Mouse (Mus musculus): ENCODE data around the gene Igf1r. TPM values are rescaled to one million over a fixed set of nuclear protein-coding genes. Genes with fewer than 3 reads are reported as not detected.

Gene Igf1r
- polyA plus RNA-seq, 1 experiment = 0.17 TPM

DNA sequence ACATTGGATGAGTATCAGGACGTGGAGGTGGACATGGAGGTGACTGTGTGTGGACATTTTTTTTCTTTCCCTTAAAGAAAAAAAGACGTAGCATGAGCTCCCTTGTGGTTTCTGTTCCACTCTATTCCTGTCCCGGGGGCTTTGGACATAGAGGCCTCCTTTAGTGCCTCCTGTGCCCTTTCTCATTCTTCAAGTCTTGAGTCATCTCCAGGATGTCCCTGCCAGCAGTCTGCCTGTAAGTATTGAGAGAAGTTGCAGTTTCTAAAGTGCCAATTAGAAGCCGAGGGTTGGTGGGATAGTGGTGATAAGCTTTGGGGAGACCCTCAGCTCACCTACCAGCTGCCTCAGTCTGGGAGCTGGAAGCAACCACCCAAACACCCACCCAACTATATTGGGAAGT lies 92.0 kb downstream of the Igf1r start:
- Histone ChIP-seq H3K4me1 (ENCODE audit: control insufficient read depth) (peaks cover 19% of the 10 kb centered on the region), H3K4me3 (replicated peaks) (no peak overlapping the region), H3K9me3 (ENCODE audit: control insufficient read depth, low read length) (no peaks in the 10 kb centered on the region), H3K36me3 (ENCODE audit: control insufficient read depth) (peaks cover 5% of the 10 kb centered on the region), H3K27me3 (ENCODE audit: control insufficient read depth) (no peaks in the 10 kb centered on the region)
- TF ChIP-seq TAL1 (IDR thresholded peaks at IDR 0.05; ENCODE audit: low read length) = no peak
- TF ChIP-seq GATA1 (IDR thresholded peaks at IDR 0.05; ENCODE audit: low read length) = no peak

DNA sequence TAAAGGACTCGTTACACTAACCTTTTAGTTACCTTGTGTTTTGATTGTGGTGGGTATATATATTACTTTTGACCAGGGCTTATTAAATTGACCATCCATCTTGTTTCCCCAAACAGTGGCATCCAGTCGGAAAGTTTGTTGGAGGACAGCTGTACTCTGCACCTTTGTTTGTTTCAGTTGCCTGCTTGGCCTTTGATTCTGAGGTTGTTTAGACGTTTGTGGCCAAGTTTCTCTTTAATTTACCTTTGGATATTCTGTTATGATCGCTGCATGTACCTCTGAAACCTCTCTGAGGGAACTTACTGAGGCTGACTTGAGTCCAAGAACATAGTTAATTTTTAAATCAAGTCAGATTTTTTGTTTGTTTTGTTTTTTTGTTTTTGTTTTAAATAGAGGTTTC lies 94.5 kb downstream of the Igf1r start:
- Histone ChIP-seq H3K4me1 (ENCODE audit: control insufficient read depth) (peaks cover 12% of the 10 kb centered on the region), H3K36me3 (ENCODE audit: control insufficient read depth) (peaks cover 4% of the 10 kb centered on the region), H3K4me3 (replicated peaks) (no peak overlapping the region), H3K9me3 (ENCODE audit: control insufficient read depth, low read length) (no peaks in the 10 kb centered on the region), H3K27me3 (ENCODE audit: control insufficient read depth) (no peaks in the 10 kb centered on the region)
- TF ChIP-seq TAL1 (IDR thresholded peaks at IDR 0.05; ENCODE audit: low read length) (no peak), GATA1 (IDR thresholded peaks at IDR 0.05; ENCODE audit: low read length) (no peak)

DNA sequence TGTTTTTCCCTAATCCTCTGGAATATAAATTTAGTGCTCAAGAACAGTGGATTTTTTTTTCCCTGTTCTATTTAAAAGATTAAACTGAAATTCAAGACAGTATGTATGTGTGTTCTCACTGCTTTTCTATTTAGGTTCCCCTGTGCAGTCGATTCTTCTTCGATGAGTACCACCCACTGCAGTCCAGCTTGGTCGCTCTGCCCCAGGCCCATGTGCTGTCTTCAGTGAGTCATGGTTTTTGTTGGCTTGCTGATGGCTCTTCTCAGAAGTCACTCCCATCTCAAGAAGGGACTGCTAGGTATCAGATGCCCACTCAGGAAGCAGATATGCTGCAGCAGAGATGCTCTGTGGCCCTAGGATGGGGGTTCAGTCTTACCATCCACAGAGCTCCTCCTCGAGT lies 95.9 kb downstream of the Igf1r start:
- Histone ChIP-seq H3K4me3 (replicated peaks) (no peak overlapping the region), H3K4me1 (ENCODE audit: control insufficient read depth) (peaks cover 10% of the 10 kb centered on the region), H3K36me3 (ENCODE audit: control insufficient read depth) (no peaks in the 10 kb centered on the region; the same call in 1 of the 2 replicates), H3K9me3 (ENCODE audit: control insufficient read depth, low read length) (no peaks in the 10 kb centered on the region), H3K27me3 (ENCODE audit: control insufficient read depth) (no peaks in the 10 kb centered on the region)
- TF ChIP-seq TAL1 (IDR thresholded peaks at IDR 0.05; ENCODE audit: low read length) = no peak
- TF ChIP-seq GATA1 (IDR thresholded peaks at IDR 0.05; ENCODE audit: low read length) = no peak

DNA sequence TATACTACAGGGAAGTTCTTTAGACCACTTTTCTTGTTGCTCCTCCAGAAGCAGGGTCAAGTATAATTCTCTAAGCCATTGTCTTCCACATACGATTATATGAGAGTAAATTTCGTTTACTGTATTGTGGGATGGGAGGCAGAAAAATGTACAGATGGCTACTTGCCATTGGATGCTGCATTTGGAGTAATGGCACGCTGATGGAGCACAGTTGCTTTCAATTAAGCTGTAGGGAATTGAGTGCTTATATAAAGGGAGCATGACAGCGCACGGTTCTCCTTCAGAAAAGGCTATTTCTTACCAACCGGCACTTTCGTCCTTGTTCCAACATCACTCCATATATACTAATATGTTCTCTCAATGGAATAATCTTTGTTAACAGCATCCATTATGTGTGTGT lies 96.4 kb downstream of the Igf1r start:
- Histone ChIP-seq H3K36me3 (ENCODE audit: control insufficient read depth) (no peaks in the 10 kb centered on the region; the same call in 1 of the 2 replicates), H3K27me3 (ENCODE audit: control insufficient read depth) (no peaks in the 10 kb centered on the region), H3K4me1 (ENCODE audit: control insufficient read depth) (peaks cover 11% of the 10 kb centered on the region), H3K9me3 (ENCODE audit: control insufficient read depth, low read length) (no peaks in the 10 kb centered on the region), H3K4me3 (replicated peaks) (no peak overlapping the region)
- TF ChIP-seq GATA1 (IDR thresholded peaks at IDR 0.05; ENCODE audit: low read length) = no peak
- no peak for TF ChIP-seq TAL1 (IDR thresholded peaks at IDR 0.05; ENCODE audit: low read length)

DNA sequence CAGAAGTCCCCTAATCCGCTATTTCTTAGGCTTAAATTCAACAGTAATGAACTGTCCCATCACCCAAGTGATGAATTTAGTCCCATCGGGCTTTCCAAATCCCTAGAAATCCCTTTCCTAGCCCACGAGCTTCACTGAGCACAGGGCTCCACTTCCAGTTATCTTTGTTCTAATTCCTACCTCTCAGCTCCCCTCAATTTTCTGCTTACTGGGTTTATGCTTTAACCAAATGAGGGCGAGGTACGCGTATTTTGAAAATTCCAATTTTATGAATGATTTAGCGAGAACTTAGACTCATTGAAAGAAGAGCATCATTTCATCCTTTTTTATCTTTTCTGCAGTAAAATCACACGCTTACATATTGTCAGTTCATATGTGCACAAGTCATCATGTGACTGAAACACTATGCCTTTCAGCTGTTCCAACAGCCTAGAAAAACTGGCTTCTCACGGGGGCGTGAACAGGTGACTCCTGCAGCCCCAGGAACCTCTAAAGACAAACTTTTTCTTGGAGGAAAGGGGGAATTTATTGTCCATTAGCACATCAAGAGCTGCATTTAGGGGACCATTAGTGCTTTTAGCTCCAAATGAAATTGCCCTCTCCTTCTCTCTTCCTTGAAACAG lies 100.5 kb downstream of the Igf1r start:
- peaks cover 12% of the 10 kb centered on the region for H3K4me1 ChIP-seq (ENCODE audit: control insufficient read depth)
- H3K36me3 ChIP-seq (ENCODE audit: control insufficient read depth) = no peaks in the 10 kb centered on the region; the same call in 1 of the 2 replicates
- TF ChIP-seq TAL1 (IDR thresholded peaks at IDR 0.05; ENCODE audit: low read length) (no peak), GATA1 (IDR thresholded peaks at IDR 0.05; ENCODE audit: low read length) (no peak)
- no peak overlapping the region for H3K4me3 ChIP-seq (replicated peaks)
- no peaks in the 10 kb centered on the region for H3K27me3 ChIP-seq (ENCODE audit: control insufficient read depth)
- no peaks in the 10 kb centered on the region for H3K9me3 ChIP-seq (ENCODE audit: control insufficient read depth, low read length)

DNA sequence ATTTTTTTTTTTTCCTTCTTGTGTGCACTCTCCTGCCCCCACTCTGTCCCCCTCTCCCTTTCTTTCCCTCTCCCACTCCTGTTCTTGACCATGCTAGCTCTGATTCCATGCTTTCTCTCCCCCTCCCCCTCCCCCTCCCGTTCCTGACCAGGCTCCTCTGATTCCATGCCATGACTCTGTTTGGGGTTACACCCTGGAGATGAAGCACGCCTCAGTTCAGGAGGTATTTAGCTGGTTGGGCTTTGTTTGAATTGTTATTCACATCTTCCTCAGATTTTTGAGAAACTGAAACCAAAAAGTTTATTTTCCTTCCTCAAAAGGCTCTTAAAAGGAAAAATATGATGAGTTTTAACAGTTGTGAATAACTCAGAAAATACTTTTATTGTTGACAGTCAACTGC lies 101.9 kb downstream of the Igf1r start:
- peaks cover 10% of the 10 kb centered on the region for H3K4me1 ChIP-seq (ENCODE audit: control insufficient read depth)
- H3K9me3 ChIP-seq (ENCODE audit: control insufficient read depth, low read length) = no peaks in the 10 kb centered on the region
- no peak overlapping the region for H3K4me3 ChIP-seq (replicated peaks)
- no peak for TF ChIP-seq TAL1 (IDR thresholded peaks at IDR 0.05; ENCODE audit: low read length)
- TF ChIP-seq GATA1 (IDR thresholded peaks at IDR 0.05; ENCODE audit: low read length) = no peak
- no peaks in the 10 kb centered on the region for H3K27me3 ChIP-seq (ENCODE audit: control insufficient read depth)
- no peaks in the 10 kb centered on the region; the same call in 1 of the 2 replicates for H3K36me3 ChIP-seq (ENCODE audit: control insufficient read depth)

DNA sequence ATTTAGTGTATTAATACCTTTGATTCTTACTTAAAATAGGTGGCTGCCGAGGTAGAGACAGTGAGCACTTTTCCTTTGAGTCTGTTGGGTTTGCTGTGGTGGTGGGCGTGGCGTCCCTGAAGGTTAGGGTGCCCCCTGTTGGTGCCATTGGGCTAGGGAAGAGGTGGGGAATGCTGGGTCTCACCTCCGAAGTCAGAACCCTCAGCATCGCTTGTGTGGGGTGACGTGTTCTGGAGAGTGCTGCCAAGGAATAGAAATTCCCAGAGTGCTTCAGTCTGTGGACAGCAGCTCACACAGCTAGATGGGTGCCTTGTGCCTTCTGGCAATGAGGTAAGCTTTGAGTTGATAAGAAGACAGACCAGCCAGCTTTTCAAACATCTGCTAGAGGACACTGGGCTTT lies 102.3 kb downstream of the Igf1r start:
- Histone ChIP-seq H3K9me3 (ENCODE audit: control insufficient read depth, low read length) (no peaks in the 10 kb centered on the region), H3K36me3 (ENCODE audit: control insufficient read depth) (no peaks in the 10 kb centered on the region; the same call in 1 of the 2 replicates), H3K4me1 (ENCODE audit: control insufficient read depth) (peaks cover 10% of the 10 kb centered on the region), H3K27me3 (ENCODE audit: control insufficient read depth) (no peaks in the 10 kb centered on the region), H3K4me3 (replicated peaks) (no peak overlapping the region)
- TF ChIP-seq GATA1 (IDR thresholded peaks at IDR 0.05; ENCODE audit: low read length) = no peak
- TF ChIP-seq TAL1 (IDR thresholded peaks at IDR 0.05; ENCODE audit: low read length) = no peak

DNA sequence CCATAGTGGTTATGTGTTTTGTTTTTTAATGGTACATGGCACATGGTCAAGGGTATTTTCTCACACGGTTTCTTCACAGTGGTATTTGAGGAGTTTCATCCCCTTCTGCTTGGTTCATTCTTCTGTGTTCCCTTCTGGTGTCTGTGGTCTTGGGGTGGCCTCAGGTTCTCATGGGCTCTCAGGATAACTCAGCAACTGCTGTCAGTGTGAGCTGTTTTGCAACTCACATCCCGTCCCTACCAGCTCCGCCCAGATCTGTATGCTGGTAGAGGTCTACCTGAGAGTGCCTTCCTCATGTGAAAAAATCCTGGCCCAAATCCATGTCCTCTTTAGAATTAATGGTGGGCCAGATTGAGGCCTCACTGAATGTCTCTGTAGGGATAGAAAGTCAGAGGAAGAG lies 104.4 kb downstream of the Igf1r start:
- no peaks in the 10 kb centered on the region; the same call in 1 of the 2 replicates for H3K36me3 ChIP-seq (ENCODE audit: control insufficient read depth)
- H3K27me3 ChIP-seq (ENCODE audit: control insufficient read depth) = no peaks in the 10 kb centered on the region
- TF ChIP-seq TAL1 (IDR thresholded peaks at IDR 0.05; ENCODE audit: low read length) (no peak), GATA1 (IDR thresholded peaks at IDR 0.05; ENCODE audit: low read length) (no peak)
- H3K9me3 ChIP-seq (ENCODE audit: control insufficient read depth, low read length) = no peaks in the 10 kb centered on the region
- H3K4me3 ChIP-seq (replicated peaks) = no peak overlapping the region
- peaks cover 10% of the 10 kb centered on the region for H3K4me1 ChIP-seq (ENCODE audit: control insufficient read depth)

DNA sequence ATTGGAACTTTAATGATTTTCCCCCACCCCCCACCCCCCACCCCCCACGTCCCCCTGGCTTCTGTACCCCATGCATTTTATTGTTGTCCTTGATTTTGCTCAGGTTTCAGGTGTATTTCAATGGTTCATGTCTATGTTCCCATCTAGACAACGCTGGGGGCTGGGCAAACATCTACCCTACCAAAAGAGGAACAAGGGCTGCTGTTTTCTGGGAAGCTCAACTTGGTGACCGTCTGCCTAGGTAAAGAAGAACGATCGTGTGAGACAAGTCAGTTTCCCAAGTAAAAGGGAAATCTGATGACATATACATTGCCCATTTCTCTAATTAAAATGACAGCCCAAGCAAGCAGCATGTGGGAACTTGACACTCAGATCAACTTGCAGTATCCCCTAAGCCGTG lies 107.1 kb downstream of the Igf1r start:
- Histone ChIP-seq H3K36me3 (ENCODE audit: control insufficient read depth) (no peaks in the 10 kb centered on the region), H3K4me3 (replicated peaks) (no peak overlapping the region), H3K9me3 (ENCODE audit: control insufficient read depth, low read length) (no peaks in the 10 kb centered on the region), H3K4me1 (ENCODE audit: control insufficient read depth) (peaks cover 5% of the 10 kb centered on the region), H3K27me3 (ENCODE audit: control insufficient read depth) (no peaks in the 10 kb centered on the region)
- TF ChIP-seq GATA1 (IDR thresholded peaks at IDR 0.05; ENCODE audit: low read length) = no peak

DNA sequence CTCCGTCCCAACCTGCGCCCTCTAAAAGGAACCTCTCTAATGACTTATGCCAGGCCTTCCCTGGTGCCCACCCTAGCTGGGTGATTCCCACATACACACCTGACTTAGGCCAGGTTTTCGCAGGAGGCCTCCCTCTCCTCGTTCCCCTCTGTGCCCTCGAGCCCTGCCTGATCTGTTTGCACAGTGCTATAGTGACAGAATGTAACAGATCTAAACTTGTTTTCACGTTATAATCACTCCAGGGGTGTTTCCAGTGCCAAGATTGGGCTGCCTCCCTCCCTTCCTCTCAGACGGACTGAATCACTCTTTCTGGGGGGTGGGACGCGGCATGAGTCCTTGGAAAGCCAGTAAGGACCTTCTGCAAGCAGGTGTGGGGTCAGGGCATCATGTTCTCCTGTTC lies 108.8 kb downstream of the Igf1r start:
- Histone ChIP-seq H3K36me3 (ENCODE audit: control insufficient read depth) (no peaks in the 10 kb centered on the region), H3K4me3 (replicated peaks) (no peak overlapping the region), H3K27me3 (ENCODE audit: control insufficient read depth) (no peaks in the 10 kb centered on the region), H3K4me1 (ENCODE audit: control insufficient read depth) (no peaks in the 10 kb centered on the region; the same call in none of the 2 replicates), H3K9me3 (ENCODE audit: control insufficient read depth, low read length) (no peaks in the 10 kb centered on the region)
- TF ChIP-seq GATA1 (IDR thresholded peaks at IDR 0.05; ENCODE audit: low read length) = no peak
- no peak for TF ChIP-seq TAL1 (IDR thresholded peaks at IDR 0.05; ENCODE audit: low read length)
